Mouse (Mus musculus) cerebellum, adult 9-11 months (tissue): ENCODE measurements at regions not wholly inside any gene's neighbourhood (a gene's known extent, or its start where the extent isn't known, plus 50 kb on each side); places are given as distances from the start of the nearest gene placed in this dataset.

Source experiments
- DNase-seq: peaks from one replicate; pipeline ENCODE4 v3.0.0; 2022

- no peak for DNase-seq
Observed at GRCm38 (mm10) chr15:93698182-93698822, 102.6 kb upstream of the Prickle1 start.

DNA sequence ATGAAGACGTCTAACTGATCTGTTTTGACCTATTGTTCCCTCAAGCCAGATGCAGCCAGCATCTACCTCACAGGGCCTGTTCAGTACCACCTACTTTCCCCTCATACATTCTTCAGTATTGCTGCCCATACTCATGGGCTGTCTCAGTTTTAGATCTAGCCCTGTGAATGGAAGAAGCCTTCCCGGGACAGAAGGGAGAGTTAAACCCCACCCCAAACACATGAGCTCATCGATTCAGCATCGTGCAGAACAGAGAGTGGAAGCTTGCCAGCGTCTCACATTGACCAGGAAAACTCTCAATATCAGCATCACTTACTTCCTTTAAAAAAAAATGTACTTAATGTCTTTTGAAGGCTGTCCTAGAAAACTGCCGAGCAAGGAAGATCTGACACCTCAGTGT, 95.0 kb upstream of the Prickle1 start:
- DNase-seq: no peak

- DNase-seq: no peak
Observed at GRCm38 (mm10) chr15:93690011-93690410, 94.3 kb upstream of the Prickle1 start.

DNA sequence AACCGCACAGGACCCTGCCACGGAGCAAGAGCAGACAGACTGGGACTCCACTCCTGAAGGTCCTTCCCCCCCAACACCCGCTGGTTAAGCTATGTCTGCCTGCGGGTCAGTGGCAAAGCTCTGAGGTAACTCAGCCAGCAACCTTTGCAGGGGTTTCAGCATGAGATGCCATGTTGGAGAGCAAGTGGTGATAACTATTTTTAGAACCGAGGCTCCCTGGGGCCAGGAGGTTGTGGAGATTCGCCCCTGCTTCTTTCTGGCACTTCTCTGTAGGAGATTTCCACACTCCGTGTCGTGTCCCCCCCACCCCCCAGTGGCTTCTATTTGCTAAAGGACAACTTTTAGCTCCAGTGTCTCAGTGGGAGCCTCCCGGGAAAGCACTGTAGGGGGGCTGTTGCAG, 90.7 kb upstream of the Prickle1 start:
- DNase-seq: no peak

DNA sequence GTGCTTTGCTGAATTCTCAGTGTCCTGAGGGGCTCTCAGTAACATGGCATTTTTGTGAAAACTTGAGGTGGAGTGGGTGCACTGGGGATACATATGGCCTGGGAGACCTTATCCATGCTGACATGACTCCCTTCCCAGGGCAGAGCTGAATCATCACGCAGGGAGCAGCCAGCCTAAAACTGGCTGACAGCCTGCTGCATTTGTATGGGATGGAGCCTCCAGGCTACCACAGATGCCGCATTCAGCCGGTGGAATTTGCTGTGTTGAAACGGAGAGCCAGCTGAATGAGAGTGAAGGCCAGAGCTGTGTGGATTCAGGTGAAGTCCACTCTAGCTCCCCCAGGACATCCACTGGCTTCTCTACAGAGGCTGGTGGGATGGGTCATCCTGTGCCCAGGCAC, 85.9 kb upstream of the Prickle1 start:
- DNase-seq: no peak

- DNase-seq: no peak
Observed at GRCm38 (mm10) chr15:93675624-93676023, 79.9 kb upstream of the Prickle1 start.

DNA sequence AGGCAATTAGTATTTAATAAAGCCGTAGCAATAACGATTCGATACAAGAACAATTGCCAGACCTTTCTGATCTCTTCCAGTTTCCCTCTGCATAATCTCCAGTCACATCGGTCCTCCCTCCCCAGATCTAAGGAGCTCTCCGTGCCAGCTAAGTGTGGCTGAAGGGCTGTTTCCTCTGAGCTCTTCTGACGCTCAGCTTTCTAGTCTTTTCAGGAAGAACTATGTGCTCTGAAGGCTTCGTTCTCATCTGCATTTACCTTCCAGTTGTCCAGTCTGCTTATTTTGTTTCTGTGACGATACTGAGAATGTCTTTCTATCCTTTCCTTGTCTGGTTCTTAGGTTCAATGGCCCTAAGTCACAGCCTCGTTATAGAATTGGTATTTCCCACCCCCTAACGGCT, 78.3 kb upstream of the Prickle1 start:
- no peak for DNase-seq

DNA sequence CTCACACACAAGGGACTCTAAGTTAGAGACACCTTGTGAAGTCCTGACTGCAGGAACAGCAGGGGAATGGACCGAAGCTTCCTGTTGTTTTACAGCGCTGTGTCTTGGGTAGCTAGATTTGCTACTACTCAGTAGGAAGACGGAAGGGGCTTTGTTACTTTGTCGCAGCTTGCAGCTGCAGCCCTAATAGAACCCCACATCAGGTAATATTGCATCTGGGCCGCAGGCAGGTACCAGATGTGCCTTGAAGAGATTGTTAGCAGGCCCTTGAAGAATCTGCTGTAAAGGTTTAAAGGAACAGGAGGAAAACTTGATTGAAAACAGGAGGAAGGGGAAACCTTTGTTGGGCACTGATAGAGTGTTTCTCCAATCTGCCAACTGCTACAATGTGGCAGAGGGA, 68.2 kb upstream of the Prickle1 start:
- DNase-seq: no peak

DNA sequence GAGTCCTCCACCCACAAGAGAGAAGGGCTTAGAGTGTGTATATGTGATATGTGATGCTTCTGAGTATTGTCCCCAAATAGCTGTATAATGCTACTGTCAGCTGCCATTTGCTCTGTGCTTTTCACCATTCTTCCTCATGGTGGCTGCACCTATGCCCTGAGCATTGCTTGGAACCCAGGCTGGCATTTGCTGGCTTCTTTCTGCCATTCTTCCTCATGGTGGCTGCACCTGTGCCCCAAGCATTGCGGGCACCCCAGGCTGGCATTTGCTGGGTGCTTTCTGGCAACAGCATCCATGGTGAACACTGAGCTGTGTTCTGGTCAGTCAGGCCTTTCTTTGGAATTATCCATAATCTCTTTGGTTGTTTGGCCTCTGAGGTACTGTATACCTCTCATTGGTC, 66.9 kb upstream of the Prickle1 start:
- no peak for DNase-seq

GRCm38 (mm10) chr15:93661801-93662200, 66.1 kb upstream of the Prickle1 start:
- no peak for DNase-seq

DNA sequence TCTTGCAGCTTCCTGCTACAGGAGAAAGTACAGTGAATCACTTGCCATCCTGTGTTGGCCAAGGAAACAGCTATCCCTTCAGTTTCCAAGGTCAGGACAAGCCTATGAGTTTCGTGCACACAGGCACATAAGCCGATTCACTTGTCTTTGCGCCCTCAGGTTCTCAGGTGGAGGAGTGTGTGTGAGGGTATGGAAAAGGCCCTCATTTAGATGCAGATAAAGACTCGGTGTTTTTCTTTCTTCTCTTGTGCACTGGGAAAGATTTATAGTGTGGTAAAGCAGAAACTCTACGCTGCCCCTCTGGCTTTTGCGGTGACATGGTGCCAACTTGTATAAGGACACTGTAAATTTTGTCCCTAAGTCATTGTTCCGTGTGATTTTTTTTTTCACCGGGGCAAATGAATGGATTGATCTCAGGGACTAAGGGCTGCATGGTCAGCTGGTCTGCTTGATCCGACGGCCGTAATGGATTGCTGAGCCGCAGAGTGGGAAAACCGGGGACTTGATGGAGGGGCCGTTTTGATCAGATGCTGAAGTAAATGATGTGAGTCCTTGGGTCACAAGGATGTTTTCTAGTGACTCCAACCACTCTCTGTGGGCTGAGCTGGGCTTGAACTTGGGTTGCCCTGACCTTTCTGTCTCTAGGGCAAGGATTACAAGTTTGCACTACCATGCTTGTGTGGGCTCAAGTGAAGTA, 65.4 kb upstream of the Prickle1 start:
- no peak for DNase-seq

DNA sequence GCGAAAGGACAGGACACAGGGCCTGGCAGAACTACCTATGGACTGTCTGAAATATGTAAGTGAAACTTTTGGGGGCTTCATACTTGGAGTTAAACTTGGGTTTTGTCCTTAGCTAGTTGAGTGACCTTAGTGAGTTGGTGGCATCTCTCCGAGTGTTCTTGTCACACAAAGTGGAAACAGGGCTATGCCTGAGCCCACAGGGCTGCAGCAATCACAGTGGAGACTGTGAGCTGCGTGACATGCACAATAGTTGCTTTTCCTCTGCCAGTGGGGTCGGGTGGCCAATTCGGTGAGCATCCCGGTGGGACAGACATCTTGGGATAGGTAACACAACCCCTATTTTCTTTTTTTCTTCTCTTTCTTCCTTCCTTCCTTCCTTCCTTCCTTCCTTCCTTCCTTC, 61.5 kb upstream of the Prickle1 start:
- DNase-seq: no peak

GRCm38 (mm10) chr15:93656713-93657112, 61.0 kb upstream of the Prickle1 start:
- DNase-seq: no peak

DNA sequence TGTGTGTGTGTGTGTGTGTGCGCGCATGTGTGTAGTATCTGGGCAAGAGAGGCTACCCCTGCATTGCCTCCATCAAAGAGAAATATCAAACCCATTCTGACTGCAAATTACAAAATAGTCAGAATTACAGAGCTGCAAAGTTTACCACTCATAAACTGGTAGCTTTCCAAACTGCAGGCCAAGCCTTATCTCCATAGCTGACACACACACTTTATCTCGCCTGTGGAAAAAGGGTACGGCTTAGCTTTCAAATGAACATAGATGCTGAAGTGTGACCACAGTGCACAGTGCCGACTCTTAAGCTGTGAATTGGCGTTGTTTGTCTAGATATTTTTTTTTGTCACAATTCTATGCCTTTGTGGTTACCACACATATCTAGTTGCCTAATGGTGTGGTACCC, 60.1 kb upstream of the Prickle1 start:
- DNase-seq: no peak

DNA sequence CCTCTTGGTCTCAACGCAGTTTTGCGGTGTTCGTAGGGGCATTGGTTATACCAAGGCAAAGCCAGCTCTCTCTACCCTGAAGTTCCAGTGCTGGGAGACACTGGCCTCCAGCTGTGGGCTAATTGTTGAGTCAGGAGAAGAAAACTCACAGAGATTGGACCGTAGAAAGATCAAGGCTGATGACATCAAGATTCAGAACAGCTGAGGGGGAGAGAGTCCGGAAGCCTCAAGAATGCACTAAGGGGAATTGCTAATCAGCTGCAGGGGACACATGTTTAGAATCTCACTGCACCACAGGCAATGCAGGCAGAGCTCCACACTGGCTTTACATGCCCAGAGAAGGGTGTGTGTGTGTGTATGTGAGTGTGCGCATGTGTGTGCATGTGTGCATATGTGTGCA, 59.6 kb upstream of the Prickle1 start:
- DNase-seq: no peak

DNA sequence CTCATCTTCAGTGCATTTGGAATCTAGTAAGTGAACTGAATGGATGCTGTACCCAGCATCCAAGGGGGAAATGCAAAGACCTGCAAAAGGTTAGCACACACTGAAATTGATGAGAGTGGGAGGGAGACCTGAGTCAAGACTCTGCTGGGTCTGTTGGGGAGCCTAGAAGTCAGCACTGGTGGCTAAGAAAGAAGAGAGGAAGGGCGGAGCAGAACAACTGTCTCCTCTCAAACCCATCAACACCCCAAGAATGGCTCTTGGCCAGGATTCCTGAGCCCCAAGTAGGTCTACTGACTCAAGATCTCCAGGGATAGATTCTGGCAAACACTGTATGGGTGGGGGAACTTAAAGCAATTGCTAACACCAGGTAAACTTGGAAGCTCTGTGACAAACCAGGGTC, 57.7 kb upstream of the Prickle1 start:
- DNase-seq: no peak

DNA sequence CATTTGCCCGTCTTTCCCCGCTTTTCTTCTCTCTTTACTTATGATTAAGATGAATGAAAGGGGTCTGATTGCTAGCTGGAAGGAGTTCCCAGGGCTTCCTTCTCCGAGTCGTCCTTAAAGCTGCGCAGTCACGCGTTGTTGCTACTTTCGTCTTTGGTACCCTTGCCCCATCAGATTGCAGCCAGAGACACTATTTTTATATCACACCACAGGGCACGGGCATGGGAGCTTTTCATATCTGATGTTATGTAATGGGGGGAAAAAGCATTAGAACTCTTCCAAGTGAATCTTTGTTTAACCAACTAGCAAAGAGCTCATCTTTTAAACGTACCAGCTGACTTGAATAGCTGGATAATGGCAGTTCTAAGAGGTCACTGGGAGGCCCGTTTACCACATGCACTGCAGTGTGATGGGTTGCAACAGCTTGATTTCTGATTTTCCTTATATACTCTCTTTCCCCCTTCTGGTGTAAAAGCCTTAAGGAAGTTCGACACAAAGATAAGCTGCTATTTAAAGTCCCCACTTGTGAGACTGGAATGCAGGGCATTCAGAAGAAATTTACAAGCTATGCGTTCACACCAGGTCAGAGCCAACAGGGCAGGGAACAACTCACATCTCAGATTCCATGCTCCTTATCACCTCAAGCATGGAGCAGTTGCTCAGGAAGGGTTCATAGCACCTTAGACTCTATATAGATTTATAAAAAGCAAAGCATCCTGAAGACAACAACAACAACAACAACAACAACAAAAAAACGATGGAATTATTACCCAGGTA, 55.5 kb upstream of the Prickle1 start:
- DNase-seq: no peak

DNA sequence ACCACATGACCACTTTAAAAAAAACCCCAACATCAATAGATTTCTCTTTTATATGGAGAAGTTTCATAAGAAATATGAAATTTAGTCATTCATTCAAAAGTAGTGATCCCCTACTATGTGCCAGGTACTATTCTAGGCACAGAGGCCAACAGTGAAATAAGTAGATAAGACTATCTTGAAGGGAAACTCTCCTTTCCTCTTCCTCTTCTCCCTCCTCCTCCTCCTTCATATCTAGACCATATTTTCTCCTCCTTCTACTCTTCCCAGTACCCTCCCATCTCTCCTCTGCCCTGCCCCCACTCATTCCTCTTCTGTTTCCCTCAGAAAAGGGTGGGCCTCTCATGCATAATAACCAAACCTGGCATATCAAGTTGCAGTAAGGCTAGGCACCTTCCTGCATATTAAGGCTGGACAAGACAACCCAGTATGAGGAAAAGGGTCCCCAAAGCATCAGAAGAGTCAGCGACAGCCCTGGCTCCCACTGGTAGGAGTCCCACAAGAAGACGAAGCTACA, 54.4 kb upstream of the Prickle1 start:
- no peak for DNase-seq

GRCm38 (mm10) chr15:93648646-93649045, 53.0 kb upstream of the Prickle1 start:
- no peak for DNase-seq

DNA sequence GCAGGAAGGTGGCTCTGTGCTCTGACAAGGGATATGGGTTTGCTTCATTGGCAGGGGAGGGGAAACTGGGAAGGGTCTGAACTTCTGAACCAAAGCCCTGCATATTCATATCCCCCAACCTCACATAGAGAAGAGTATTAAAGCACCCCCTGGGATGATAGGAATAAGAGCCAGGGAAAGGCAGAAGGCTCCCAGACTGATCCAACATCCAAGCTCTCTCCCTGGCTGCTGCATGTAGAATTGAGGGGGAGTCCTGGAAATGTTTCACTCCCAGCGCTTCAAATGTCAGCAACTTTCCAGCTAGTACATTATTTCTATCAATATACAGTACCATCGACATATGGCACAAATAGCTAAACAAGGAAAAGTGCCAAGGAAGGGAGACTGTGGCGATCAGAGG, 51.1 kb upstream of the Prickle1 start:
- no peak for DNase-seq

DNA sequence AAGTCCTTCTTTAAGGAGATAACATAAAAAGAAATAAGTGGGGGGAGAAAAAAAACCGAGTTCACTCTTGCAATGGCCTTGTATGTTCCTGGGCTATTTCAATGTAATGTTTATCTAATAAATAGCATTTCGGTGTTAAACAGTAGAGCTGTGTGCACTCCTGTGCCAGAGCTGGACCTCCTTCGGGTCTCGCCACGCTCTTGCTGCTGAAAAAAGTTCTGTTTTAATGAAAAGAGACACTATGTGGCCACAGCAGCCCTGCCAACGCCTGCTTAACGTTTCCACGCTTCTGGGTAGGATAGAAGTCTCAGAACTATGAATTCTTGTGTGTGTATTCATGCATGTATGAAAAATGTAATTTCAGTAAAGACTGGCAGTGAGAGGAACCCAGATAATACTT, 50.3 kb upstream of the Prickle1 start:
- no peak for DNase-seq
